Mouse (Mus musculus) mesoderm, embryonic 11.5 days (tissue): ENCODE measurements around the gene Trit1.

Source experiments
- DNase-seq: peaks from one replicate; pipeline ENCODE4 v3.0.0-alpha.2; 2012; ENCODE audit warnings: low read depth, low spot score

The Trit1 gene

GRCm38 (mm10) chr4:123044842-123045241 lies 28.4 kb downstream of the Trit1 start:
- no peak for DNase-seq

DNA sequence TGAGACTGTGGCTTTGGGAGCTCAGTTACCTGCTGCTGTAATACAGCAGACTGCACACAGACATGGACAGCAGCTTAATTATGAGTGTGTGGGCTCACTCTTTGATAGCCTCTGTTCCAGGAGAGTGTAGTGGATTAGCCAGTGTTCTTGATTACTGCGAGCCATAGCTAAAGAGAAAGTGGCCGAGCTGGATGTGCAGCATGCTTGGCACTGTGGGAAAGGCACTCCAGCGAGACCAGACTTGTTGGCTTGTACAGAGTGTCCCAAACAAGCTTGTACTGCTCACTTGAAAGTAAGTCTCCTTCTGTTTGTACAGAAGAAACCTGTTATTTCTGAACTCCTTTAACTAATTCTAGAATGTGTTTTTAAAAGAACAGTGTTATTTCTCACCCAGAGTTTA lies 29.9 kb downstream of the Trit1 start:
- DNase-seq: no peak

- DNase-seq: peak; percentile 82
Observed at GRCm38 (mm10) chr4:123050681-123051211, 34.3 kb downstream of the Trit1 start.

GRCm38 (mm10) chr4:123053179-123053578 lies 36.8 kb downstream of the Trit1 start:
- peak; percentile 25 for DNase-seq

- DNase-seq: no peak
Observed at GRCm38 (mm10) chr4:123054172-123054790, 37.9 kb downstream of the Trit1 start.

- DNase-seq: no peak
Observed at GRCm38 (mm10) chr4:123056560-123057109, 40.2 kb downstream of the Trit1 start.

DNA sequence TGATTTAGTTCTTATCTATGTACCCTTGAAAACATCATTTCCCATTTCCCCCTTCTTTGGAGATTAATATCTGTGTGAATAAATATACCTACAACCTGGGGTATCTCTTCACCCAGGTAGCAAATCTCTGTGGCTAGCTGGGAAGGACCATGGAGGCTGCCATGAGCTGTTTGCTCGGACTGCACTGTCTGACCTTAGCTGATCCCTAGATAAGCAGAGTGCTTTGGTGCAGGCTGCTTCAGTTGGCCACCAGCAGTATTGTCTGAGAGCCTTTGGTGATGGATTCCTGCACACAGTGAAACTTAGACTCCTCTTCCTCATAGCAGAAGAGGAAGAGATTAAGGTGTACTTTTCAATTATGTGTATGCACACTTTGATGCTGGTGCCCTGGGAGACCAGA lies 41.6 kb downstream of the Trit1 start:
- no peak for DNase-seq

DNA sequence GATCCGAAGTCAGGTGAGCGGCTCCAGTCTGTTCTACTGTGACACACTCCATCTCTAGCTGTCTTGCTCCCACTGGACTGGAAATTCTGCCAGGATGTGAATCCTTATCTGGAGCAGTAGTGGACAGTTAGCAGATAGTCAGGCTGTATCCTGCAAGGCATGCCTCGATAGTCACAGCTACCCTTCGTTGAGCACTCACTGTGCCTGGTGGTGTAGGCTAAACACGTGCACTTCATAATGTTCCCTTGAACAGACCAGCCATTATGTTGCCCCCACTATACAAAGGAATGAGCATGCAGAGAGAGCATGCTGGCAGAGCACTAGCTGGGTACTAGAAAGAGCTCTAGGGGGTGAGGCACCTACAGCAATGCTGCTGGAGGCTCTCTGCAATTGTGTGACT lies 45.3 kb downstream of the Trit1 start:
- no peak for DNase-seq

- DNase-seq: no peak
Observed at GRCm38 (mm10) chr4:123068646-123069045, 52.2 kb downstream of the Trit1 start.

DNA sequence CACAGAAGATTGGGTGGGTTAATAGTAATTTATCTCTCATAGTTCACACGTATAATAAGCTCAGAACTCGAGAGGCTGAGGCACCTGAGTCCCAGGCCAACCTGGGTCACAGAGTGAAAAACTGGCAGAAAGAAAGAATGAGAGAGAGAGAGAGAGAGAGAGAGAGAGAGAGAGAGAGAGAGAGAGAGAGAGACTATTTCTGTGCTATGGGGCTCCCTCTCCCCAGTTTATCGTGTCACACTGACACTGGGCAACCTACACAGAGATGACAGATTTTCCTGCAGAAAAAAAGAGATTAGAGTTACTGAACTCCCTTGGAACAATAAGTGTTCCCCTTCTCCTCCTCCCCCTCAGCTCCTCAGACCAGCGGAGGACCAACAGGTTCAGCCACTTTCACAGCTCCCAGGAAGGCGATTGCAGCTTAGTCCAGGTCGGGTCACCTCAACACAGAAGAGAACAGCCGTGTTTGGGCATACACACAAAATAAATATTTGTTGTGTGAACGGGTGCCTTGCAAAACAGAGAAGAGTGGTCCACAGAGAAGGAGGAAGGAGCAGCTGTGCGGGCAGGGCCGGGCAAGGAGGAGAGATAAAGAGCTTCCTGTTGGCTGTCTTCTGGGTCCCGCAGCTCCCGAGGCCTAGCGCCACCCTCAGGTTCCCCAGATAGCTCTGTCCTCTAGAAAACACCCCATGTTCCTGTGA lies 55.0 kb downstream of the Trit1 start:
- DNase-seq: peak; percentile 42

DNA sequence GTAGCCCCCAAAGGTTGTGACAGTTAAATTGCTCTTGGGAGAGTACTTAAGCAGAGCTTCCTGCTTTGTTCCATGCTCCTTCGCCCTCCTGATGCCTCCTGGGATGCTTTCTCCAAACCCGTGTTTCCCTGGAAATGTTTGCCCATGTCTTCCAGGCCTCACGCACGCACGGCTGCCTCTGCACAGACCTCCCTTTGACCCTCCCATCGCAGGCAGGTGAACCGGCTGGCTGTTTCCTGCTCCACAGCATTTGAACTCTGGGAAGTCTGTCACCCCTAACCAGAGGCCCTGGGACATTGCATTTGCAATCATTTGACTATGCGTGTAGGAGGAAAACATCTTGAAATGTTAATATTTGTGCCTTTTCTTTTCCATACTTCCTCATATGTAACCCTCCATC lies 60.5 kb downstream of the Trit1 start:
- no peak for DNase-seq

DNA sequence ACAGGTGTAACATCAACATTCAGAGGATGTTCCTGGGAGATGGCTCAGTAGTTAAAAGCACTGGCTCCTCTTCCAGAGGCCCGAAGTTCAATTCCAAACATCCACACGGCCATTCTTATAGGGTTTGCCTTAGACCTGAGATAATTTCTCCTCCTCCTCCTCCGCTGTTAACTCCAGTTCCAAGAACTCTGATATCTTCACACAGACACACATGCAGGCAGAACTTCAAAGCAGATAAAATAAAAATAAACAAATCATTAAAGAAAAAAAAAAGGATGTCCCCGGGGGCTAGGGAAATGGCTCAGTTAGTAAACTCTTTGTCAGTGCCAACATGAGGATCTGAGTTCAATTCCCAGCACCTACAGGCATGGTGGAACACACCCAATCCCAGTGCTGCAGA lies 61.8 kb downstream of the Trit1 start:
- DNase-seq: no peak

- DNase-seq: no peak
Observed at GRCm38 (mm10) chr4:123080791-123081190, 64.4 kb downstream of the Trit1 start.

DNA sequence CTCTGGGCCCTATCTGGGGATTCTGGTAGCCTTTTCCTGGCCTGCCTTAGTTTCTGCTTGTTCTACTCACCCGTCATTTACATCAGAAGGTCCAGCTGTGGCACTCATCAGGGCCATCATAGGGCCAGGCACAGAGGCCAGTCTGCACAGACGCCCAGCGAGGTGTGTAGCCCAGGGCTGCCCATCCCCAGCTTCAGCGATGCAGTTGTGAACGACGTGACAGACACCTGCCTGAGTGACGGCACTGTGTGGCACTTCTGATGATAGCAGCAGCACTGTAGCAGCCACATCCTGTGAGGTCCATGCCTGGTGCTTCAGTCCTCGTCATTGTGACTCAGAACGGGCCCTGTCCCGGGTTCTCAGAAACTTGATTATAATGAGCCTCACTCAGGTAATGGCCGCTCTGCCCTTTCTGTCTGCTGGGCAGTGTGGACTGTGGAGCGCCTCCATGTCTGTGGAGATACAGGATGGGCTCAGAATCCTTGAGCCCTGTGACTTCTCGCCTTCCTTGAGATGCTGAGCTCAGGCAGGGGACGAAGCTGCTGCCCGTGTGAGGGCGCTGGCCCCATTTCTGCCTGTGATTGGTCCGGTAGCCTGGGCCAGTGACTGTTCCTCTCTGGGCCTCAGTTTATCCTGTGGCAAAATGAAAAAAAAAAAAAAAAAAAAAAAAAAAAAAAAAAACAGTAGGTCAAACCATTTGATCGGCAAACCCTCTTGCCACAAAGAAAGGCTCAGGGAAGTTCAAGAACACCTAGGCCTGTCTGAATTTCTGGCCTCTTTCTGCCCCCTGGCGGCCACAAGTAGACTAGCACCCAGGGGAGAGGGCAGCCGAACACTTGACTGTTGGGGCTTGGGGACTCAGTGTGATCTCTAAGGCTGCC lies 66.1 kb downstream of the Trit1 start:
- peak; percentile 79 for DNase-seq

DNA sequence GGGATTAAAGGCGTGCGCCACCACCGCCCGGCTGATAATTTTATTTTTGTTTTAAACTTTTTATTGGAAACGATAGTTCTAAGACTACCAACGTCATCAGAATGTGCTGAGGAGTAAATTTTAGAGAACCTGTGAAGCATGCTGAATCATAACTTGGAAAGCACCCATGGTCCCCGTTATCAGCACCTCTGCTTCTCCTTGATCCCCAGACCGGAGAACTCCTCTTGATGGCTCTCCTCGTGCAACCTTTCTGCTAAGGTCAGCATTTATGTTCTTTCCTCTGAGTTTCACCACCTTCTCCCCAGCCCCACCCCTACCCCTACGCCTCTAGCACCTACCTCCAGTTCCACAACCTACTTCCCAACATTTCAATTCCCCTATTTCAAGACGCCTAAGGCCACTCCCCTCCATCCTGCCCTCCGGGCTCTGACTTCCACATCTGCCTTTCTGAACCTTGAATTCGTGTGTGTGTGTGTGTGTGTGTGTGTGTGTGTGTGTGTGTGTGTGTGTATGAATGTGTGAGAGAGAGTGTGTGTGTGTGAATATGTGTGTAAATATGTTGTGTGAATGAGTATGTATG lies 67.0 kb downstream of the Trit1 start:
- DNase-seq: no peak

DNA sequence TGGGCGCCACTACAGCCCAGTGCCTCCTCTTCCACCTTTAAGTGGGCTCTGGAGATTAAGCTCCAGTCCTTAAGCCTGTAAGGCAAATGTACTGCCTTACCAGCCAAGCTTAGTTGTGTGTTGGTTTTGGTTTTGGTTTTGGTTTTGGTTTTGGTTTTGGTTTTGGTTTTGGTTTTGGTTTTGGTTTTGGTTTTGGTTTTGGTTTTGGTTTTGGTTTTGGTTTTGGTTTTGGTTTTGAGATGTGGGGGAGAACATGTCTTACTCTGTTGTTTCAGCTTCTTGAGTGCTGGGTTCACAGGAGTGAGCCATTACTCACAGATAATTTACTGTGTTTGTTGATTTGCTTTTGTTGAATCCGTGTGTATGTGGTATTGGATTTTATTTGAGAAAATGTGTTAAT lies 68.9 kb downstream of the Trit1 start:
- DNase-seq: no peak

DNA sequence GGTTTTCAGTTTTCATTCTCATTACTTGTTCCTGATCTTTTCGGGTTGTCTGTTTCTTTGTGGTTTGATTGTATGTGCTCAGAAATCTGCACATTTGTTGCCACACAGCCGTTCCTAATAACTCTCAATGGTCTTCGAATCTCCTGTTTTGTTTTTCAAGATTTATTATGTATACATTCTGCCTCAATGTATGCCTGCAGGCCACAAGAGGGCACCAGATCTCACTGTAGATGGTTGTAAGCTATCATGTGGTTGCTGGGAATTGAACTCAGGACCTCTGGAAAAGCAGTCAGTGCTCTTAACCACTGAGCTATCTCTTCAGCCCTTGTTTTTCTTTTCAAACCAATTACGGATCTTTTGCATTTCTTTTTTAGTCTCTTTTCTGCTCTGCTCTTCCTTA lies 70.0 kb downstream of the Trit1 start:
- no peak for DNase-seq

DNA sequence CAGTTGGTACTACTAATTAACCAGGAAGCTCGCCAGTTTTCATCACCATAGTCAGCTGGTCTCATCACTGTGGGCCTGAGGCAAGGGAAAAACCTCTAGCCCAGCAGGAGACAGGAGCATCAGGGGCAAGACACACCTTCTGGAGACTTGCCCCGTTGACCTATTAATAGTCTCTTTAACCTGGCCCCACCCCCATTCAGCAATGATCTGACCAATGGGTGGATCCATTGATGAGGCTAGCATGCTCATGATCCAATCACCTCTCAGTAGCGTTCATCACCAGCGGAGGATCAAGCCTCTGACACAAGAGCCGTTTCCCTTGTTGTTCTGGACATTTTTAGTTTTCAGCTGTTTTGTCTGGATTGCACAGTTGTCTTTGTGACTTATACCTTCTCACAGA lies 76.2 kb downstream of the Trit1 start:
- DNase-seq: no peak

- DNase-seq: no peak
Observed at GRCm38 (mm10) chr4:123093064-123093776, 76.8 kb downstream of the Trit1 start.

- no peak for DNase-seq
Observed at GRCm38 (mm10) chr4:123093869-123094268, 77.5 kb downstream of the Trit1 start.
